ENCODE assay signal across 8 mouse cellular contexts in the genomic region with DNA sequence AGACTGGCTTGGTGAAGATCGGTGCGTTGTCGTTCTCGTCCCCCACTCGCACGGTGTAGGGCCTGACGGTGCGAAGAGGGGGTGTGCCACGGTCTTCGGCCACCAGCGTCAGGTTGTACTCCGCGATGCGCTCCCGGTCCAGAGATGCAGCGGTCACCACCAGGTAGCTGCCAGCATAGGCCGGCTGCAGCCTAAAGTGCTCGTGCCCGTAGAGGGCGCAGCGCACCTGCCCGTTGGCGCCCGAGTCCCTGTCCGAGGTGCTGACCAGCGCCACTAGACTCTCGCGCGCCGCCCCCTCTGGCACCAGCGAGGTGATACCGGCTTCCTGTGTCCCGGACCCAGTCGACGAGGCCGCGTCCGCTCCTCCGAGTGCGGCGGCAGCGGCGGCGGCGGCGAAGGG. TPM values are rescaled to one million over a fixed set of nuclear protein-coding genes. Genes with fewer than 3 reads are reported as not detected.
A peak's percentile ranks its signal among the peaks of the same experiment; 100 is the strongest.
DNase-seq lines count a peak whose midpoint lies in the region; ATAC-seq lines count a peak whose summit lies in the region.

No protein-coding gene starts in this region.

- H3K4me1 ChIP-seq in intestine, embryonic 16.5 days (ENCODE audit: control insufficient read depth, insufficient read depth, low read length): peaks cover 38% of the 10 kb centered on the region
- H3K4me1 ChIP-seq in limb, embryonic 11.5 days (ENCODE audit: control insufficient read depth, insufficient read depth, low read length): peaks cover 10% of the 10 kb centered on the region; the same call in 1 of the 2 replicates
- peaks cover 65% of the 10 kb centered on the region for H3K4me1 ChIP-seq in midbrain, embryonic 12.5 days

- H3K27me3 ChIP-seq in intestine, embryonic 16.5 days (replicated peaks; ENCODE audit: control insufficient read depth, insufficient read depth, low read length): peaks cover 75% of the 10 kb centered on the region
- H3K27me3 ChIP-seq in limb, embryonic 11.5 days (ENCODE audit: control insufficient read depth, insufficient read depth, low read length): peaks cover 78% of the 10 kb centered on the region
- peaks cover 59% of the 10 kb centered on the region for H3K27me3 ChIP-seq in midbrain, embryonic 12.5 days

- H3K9me3 ChIP-seq in intestine, embryonic 16.5 days (ENCODE audit: control insufficient read depth, low read length): no peaks in the 10 kb centered on the region
- H3K9me3 ChIP-seq in limb, embryonic 11.5 days (ENCODE audit: control insufficient read depth, low read length): no peaks in the 10 kb centered on the region
- no peaks in the 10 kb centered on the region for H3K9me3 ChIP-seq in midbrain, embryonic 12.5 days

- 1% methylated on average over 41 of the region's 46 CpGs for WGBS in intestine, embryonic 16.5 days
- WGBS in limb, embryonic 11.5 days: under 1% methylated on average over 46 of the region's 46 CpGs
- WGBS in midbrain, embryonic 12.5 days: under 1% methylated on average over 46 of the region's 46 CpGs

- H3K4me2 ChIP-seq in intestine, embryonic 16.5 days (ENCODE audit: low read depth, low read length): peak overlapping the region; percentile 82
- H3K4me2 ChIP-seq in limb, embryonic 11.5 days (ENCODE audit: low read depth, severe bottlenecking): peak overlapping the region; percentile 51
- H3K4me2 ChIP-seq in midbrain, embryonic 12.5 days (replicated peaks): peak overlapping the region; percentile 72

- peak; percentile 74 for ATAC-seq in intestine, embryonic 16.5 days
- ATAC-seq in limb, embryonic 11.5 days (ENCODE audit: insufficient number of reproducible peaks, low FRiP score, low TSS enrichment, low read depth): peak; percentile 33
- ATAC-seq in midbrain, embryonic 12.5 days (ENCODE audit: low FRiP score, low read depth): no peak

- H3K36me3 ChIP-seq in intestine, embryonic 16.5 days (ENCODE audit: control insufficient read depth, insufficient read depth, low read length): no peaks in the 10 kb centered on the region
- no peaks in the 10 kb centered on the region for H3K36me3 ChIP-seq in limb, embryonic 11.5 days (ENCODE audit: control insufficient read depth, insufficient read depth, low read length)
- H3K36me3 ChIP-seq in midbrain, embryonic 12.5 days: peaks cover 17% of the 10 kb centered on the region; the same call in 1 of the 2 replicates

- no peak overlapping the region for H3K27ac ChIP-seq in intestine, embryonic 16.5 days (ENCODE audit: low read length)
- no peak overlapping the region for H3K27ac ChIP-seq in limb, embryonic 11.5 days (replicated peaks; ENCODE audit: low read depth, low read length)
- peak overlapping the region; percentile 81 for H3K27ac ChIP-seq in midbrain, embryonic 12.5 days (replicated peaks)

- peak overlapping the region; percentile 45 for H3K4me3 ChIP-seq in intestine, embryonic 16.5 days (ENCODE audit: low read length)
- H3K4me3 ChIP-seq in limb, embryonic 11.5 days (ENCODE audit: low read depth, low read length): peak overlapping the region; percentile 30
- peak overlapping the region; percentile 67 for H3K4me3 ChIP-seq in midbrain, embryonic 12.5 days

- peak; percentile 73 to 77 for DNase-seq in adrenal gland, postnatal 4 days (ENCODE audit: low spot score in 2 of 2)
- peak; percentile 81 for DNase-seq in embryo, embryonic 9.5 days (ENCODE audit: extremely low spot score)
- peak; percentile 91 for DNase-seq in heart, adult 11 months
- DNase-seq in limb, embryonic 11.5 days (ENCODE audit: low spot score): peak; percentile 92
- peak; percentile 46 to 77 for DNase-seq in spleen, postnatal 4 days (ENCODE audit: low spot score in 2 of 2)
- no peak for DNase-seq in T-cell, adult 2 months (ENCODE audit: low spot score)

- H3K9ac ChIP-seq in intestine, embryonic 16.5 days (ENCODE audit: low read depth, low read length): no peak overlapping the region
- no peak overlapping the region for H3K9ac ChIP-seq in limb, embryonic 11.5 days (ENCODE audit: low read length)
- peak overlapping the region; percentile 76 for H3K9ac ChIP-seq in midbrain, embryonic 12.5 days (replicated peaks)

RNA-seq across cellular contexts. Expression of a gene that starts 1.5 kb away (rescaled TPM):
- 1 to 10 TPM in 1 of 2 experiments, under 1 TPM in 1; 0.87 to 1.1 TPM for total RNA-seq in adrenal gland, postnatal 4 days (2021)
- polyA plus RNA-seq in intestine, embryonic 16.5 days (2015; fragmentation: Nextera tagmentation; extraction: Ambion mirVana): 0.39 and 1.1 TPM in 2 replicates
- 3.5 and 4.6 TPM in 2 replicates for polyA plus RNA-seq in limb, embryonic 11.5 days (2014; fragmentation: Nextera tagmentation; extraction: Ambion mirVana)
- 70.7 and 73.6 TPM in 2 replicates for polyA plus RNA-seq in midbrain, embryonic 12.5 days (2016; fragmentation: Nextera tagmentation; extraction: Ambion mirVana)

Comparison
In these comparisons a context has a peak if more than half of its experiments do, and no peak if none do; other contexts are left out.
1. RNA of a gene that starts 1.5 kb away (polyA plus RNA-seq): 70.7 to 73.6 TPM in midbrain, embryonic 12.5 days; 3.5 to 4.6 TPM in limb, embryonic 11.5 days and 0.39 to 1.1 TPM in intestine, embryonic 16.5 days; every median in the first group is over 10 times any median in the second.
2. Peak in every context shown above with its lines, with median percentiles within 50 percentile points of each other: H3K4me2 ChIP-seq and H3K4me3 ChIP-seq.